Mouse (Mus musculus) WW6 (cell line): ENCODE results near the gene Tmem44.
"Not testable (repeated sequence)": the region's sequence is repeated elsewhere in the genome, so short reads cannot be mapped to it uniquely, and the experiment has no call there.

Experiments used
- DNase-seq: peaks from one replicate; pipeline ENCODE4 v3.0.0-alpha.2; 2013; ENCODE audit warnings: low read depth, low spot score

The Tmem44 gene

DNA sequence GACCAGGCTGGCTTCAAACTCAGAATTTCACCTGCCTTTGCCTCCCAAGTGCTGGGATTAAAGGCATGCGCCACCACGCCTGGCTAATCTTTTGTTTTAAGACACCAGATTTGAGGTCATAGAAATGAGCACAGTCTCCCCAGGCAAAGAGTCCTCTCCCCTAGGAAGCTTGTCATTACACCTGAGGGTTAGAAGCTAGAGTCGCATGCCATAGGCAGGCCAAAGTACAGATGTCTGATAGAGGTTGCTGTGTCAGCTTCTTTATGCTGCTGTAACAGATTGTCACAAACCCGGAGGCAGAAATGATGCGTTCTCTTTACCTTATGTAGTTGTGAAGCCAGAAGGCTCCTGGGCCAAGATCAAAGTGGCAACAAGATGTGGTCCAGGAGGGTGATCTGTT lies 53.3 kb downstream of the Tmem44 start:
- no peak for DNase-seq

DNA sequence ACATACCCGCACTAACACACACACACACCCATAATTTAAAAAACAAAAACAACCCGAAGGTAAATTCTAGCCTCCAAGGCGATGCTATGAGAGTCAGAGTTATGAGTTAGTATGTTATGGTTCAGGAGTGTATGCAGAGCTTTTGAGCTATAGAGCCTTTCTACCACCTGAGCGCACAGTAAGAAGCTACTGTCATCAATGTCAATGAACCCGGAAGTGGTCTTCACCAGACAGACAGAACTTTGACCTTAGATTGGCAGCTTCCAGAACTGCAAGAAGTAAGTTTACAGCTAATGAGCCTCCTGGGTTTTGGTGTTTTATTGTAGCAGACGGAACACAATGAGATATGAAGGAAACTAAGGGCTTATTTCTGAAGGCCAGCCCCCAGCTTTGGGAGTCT lies 55.8 kb downstream of the Tmem44 start:
- DNase-seq: no peak

DNA sequence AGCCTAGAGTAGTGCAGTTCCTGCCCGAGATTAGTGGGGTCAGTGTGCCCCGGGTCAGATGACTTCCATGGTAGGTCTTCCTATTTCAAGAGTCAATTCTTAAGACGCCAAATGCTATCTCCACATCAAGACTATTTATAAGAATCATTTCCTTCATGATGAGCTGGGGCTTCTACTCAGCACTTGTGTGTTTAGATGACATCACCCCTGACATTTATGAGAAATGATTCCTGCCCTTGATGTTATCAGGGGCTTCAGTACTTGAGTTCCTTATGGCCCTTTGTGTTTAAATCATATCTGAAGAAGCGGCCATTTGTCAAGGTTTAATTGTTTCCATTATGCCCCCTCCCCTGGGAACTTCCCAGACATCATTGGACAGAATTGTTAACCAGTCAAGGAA lies 58.9 kb downstream of the Tmem44 start:
- DNase-seq: no peak

DNA sequence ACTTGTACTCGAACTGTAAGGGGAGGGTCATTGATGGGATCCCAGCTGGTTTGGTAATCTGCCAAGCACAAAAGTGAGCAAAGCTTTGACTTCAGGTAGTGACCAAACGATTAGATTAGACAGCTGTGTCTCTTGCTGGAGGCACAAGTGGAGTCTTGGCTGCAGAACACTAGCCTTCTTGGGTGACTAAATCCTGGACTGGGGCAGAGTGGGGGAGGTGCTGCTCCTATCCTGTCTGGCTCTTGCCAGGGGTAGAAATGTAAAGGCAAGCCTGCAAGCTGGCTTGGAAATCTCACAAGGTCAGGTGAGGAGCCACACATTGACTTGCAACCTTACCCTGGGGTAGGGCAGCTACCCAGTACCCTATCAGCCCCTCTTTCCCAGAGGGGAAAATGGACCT lies 59.9 kb downstream of the Tmem44 start:
- DNase-seq: no peak

DNA sequence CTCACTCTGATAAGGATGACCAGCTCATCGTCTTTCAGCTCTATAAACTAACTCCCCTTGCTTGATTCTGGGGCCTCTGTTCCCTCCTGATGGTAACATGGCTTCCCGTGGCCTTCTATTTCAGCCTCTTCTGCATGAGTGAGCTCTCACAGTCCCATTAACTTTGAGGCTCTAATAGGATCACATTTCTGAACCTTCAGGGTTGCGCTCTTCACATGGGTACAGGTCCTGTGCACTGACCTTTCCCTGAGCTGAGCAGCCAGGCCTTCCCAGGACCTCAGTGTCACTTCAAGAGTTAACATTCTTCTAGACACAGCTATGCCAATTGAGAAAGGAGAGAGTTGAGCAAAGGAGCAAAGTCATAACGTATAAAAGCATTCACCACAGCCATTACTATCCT lies 60.3 kb downstream of the Tmem44 start:
- DNase-seq: no peak

DNA sequence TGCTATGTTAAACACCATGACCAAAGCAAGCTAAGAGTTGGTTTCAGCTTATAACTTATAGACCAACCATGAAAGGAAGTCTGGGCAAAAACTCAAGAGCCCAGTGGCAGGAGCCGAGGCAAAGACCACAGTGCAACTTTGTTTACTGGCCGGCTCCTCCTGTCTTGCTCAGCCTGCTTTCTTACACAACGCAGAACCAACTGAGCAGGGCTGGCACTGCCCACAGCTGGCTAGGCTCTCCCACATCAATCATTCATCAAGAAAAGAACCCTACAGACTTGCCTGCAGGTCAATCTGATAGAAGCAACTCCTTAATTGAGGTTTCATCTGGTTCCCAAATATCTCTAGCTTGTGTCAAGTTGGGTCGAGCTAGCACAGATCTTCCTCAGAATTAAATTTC lies 61.0 kb downstream of the Tmem44 start:
- no peak for DNase-seq

DNA sequence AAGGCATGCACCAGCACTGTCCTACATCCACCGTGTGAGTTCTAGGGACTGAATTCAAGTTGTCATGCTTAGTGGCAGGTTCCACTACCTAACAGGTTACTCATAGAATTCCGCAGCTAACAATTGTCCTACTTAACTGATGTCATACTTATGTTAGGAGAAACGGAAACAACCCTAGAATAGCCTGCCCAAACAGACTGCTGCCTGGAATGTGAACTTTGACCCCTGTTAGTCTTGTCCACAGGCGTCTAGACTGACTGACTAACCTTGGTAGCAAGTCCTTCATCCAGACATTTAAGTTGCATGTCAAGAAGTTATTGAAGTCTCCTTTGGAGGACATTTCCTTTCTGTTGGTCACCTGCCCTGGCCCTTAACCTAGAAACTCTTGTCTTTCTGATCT lies 64.1 kb downstream of the Tmem44 start:
- DNase-seq: no peak

DNA sequence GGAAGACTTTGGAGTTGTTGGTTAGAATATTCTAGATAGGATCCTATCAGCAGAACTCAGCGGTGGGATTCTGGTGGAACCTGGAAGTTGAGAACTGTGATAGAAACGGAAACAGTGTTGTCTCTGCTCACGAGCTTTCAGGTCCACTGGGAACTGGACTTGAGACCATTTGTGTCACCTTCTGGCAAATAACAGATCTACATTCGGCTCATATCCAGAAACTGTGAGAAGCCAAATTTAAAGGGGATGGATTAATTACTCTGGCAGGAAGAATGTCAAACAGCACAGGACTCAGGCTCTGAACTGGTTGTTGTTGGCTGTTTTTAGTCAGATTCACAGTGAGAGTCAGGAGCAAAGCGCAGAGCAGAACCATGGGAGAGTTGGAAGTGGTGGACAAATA lies 72.9 kb downstream of the Tmem44 start:
- DNase-seq: no peak

DNA sequence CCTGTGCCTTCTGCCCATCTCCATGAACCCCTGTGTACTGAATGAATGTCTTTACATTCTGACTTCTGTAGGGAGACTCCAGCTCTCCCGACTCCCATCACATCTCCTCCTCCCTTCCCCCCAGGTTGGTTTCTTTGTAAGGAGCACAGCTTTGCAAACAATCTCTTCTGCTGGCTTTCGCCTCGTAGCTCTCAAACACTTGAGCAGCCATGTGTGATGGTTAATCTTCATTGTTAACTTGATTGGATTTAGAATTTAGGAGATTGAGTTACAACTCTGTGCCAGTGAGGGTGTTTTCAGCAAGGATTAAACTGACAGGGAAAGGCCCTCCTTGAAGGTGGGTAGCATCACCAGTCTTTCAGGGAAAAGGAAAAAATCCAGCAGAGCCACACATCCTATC lies 73.6 kb downstream of the Tmem44 start:
- no peak for DNase-seq

DNA sequence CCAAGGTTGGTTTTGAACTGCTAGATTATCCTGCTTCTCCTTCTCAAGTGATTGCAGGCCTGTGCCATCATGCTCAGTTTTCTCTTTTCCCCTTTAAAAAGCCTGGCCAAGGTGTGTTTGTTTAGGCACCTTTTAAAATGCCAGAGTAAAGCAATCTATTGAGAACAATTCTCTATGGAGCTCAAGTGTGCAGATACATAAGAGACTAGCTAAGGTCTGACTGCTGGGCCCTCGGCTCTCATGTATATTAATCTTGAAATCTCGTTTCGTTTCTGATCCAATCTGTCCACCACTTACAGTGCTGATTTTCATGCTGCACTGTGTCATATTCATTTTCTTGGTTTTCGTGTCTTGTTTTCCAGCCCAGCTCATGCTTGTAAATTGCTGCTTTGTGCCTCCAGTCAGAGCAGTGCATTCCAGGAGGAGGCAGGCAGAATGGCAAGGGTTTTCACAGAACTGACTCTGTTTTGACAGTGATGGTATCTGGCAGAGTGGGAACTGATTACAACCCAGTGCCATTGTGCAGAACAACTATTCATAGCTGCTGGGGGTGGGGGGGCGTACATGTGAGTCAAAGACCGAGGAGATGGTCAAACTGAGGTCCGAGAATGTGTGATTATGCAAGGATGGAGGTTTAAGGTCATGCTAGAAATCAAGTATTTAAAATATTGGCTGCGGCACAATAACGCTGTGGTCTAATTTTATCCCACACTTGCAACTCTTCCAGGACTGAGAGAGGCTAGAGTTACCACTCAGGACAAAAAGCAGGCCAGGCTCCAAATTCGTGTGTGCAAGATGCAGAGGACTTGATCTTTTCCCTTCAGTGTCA lies 74.8 kb downstream of the Tmem44 start:
- no peak for DNase-seq

DNA sequence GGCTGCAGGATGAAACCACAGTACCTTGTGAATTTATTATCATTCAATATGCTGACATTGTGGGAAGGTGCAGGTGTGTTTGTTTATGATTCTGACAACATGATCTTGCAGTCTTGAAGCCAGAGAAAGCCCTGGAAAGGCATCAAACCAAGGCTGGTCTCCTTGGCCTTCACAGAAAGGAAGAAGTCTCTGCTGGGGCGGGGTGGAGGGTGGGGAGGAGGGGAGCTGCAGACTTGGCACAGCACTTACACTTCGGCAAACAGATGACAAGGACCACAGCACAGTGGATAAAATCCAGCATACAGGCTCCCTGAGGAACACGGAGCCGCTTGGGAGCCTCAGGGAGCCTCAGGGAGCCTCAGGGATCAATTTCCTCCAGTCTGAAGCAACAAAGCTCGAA lies 78.2 kb downstream of the Tmem44 start:
- DNase-seq: no peak

DNA sequence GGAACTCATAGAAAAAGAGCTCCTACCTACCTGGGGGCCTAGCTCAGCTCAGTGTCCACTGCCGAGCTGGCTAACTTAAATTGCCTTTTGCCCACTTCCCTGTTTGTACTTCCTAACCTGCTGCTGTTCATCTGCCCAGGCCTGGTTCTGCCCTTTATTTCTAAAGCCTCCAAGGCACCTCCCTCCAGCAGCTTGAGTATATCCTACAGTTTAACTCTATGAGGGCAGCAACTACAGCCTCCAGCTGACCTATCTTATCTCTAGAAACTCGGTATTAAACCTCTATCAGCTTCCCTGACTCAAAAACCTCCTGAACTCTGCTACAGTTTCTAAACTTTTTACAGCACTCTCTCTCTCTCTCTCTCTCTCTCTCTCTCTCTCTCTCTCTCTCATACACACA lies 78.7 kb downstream of the Tmem44 start:
- DNase-seq: no peak

DNA sequence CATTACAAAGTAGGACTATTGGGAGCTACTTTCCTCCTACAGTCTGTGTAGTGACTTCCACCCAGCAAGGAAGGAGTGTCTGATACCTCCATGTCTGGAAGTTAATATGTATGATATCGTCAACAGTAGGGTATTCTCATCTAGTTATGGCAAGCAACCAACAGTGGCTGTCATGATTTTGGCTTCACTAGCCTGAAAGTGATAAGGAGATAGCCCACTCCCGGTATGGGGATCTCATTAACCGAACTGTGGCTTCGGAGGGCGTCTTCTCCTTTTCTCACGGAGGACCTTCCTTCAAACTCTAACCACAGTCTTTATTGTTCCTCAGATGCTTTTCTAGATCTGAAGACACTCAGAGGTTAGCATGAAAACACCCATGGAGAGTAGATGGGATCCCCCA lies 81.7 kb downstream of the Tmem44 start:
- DNase-seq: no peak

DNA sequence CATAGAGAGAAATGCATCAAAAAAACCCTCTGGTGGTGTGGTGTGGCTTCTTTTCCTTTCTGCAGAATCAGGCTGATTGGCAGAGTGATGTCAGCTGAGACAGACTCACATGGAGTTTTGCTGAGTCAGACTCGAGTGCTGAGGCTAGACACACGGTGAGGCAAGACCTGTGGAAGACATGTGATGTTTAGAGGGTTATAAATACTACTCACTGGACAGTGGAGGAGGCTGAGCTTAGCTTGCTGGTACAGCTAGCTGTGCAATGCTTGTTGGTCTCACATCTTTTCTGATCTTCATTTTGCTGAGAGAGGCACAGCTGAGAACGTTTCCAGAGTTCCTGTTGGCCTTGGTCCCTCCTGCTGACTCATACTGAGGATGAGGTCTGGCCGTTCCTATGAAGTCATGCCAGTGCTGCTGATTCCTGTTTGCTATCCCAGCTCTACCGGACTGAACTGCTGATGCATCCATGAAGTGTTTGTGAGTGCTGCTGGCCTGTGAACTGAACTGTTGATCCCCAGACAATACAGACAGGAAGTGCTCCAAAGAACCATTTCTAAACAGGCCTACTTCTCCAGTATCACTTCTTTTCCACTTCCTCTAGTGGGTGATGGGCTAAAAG lies 84.9 kb downstream of the Tmem44 start:
- DNase-seq: no peak

DNA sequence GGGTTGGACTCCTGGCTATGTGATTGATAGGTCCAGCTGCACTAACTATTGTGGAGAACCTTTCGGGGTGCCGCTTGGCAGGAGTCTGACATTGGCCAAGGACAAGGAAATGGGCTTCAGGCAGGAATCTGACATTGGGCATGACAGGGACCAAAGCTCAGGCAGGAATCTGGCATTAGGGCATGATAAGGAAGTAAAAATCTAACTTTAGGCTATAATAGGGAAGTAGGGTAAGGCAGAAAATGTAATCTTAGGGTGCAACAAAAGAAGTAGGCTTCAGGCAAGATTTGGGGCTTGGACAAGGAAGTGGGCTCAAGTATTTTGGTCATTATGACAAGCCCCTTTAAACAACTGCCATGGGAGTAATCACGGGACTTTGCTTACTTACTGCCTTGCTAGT lies 85.9 kb downstream of the Tmem44 start:
- DNase-seq: not testable (repeated sequence)
